Mouse (Mus musculus) left cerebral cortex, adult 6 months (tissue): Measurements from ENCODE around the gene Vmn1r78. TPM values are rescaled to one million over a fixed set of nuclear protein-coding genes. Genes with fewer than 3 reads are reported as not detected.

Experiments
- long read RNA-seq, 2 experiments: library from polyadenylated mRNA; unstranded; transcript quantifications; one replicate each; pipeline ENCODE4 v2.0.0; 2019 to 2020
- polyA plus RNA-seq: library from polyadenylated mRNA; unstranded; fragments of <200 nt; fragmentation: Nextera tagmentation; gene quantifications from 2 replicates; pipeline ENCODE4 v1.2.3, GENCODE M21; 2021

Gene Vmn1r78
- not detected in 2 replicates for polyA plus RNA-seq
- long read RNA-seq, experiment 1: 0 reads
- long read RNA-seq, experiment 2: 0 reads

GRCm38 (mm10) chr7:12149957-12150356, at the start of gene Vmn1r78:
Gene Vmn1r78 (plus strand): TSS chr7:12150257.

GRCm38 (mm10) chr7:12170979-12171378, 20.9 kb downstream of the Vmn1r78 start, which contains the start of gene Vmn1r79:
Gene Vmn1r79 (plus strand): TSS chr7:12171279.

GRCm38 (mm10) chr7:12188986-12189385, 38.9 kb downstream of the Vmn1r78 start, which contains the start of gene Vmn1r80:
Gene Vmn1r80 (plus strand): TSS chr7:12189286.

Other genes starting within 250 kb of the Vmn1r78 start
- gene Vmn1r76, start 212.0 kb upstream of the Vmn1r78 start, polyA plus RNA-seq: not detected in 2 replicates
- gene Vmn1r77, start 113.5 kb upstream of the Vmn1r78 start, polyA plus RNA-seq: not detected in 2 replicates
- not detected in 2 replicates for gene Vmn1r79, start 21.0 kb downstream of the Vmn1r78 start, polyA plus RNA-seq
- not detected in 2 replicates for gene Vmn1r80, start 39.0 kb downstream of the Vmn1r78 start, polyA plus RNA-seq
- 0.01 TPM in 1 of 2 replicates, not detected in the other for gene Vmn1r81, start 118.0 kb downstream of the Vmn1r78 start, polyA plus RNA-seq
- not detected in 2 replicates for gene Vmn1r82, start 150.2 kb downstream of the Vmn1r78 start, polyA plus RNA-seq
- gene Vmn1r83, start 179.2 kb downstream of the Vmn1r78 start, polyA plus RNA-seq: not detected in 2 replicates
- gene Vmn1r84, start 219.0 kb downstream of the Vmn1r78 start, polyA plus RNA-seq: not detected in 2 replicates